Mouse (Mus musculus): ENCODE data around the gene Golga7b.

- TF ChIP-seq CTCF (IDR thresholded peaks at IDR 0.05; ENCODE audit: control insufficient read depth, insufficient read depth, low read length): no peak
- TF ChIP-seq POLR2A (IDR thresholded peaks at IDR 0.05; ENCODE audit: borderline replicate concordance, control insufficient read depth, low read depth, low read length): no peak
Observed at GRCm38 (mm10) chr19:42243401-42243800, 4.0 kb upstream of the Golga7b start.

Data from bone marrow, adult 2 months (tissue).